Mouse (Mus musculus) cerebellum, adult 18-20 months (tissue): ENCODE data around the gene Pim3.
"Not testable (repeated sequence)": the region's sequence is repeated elsewhere in the genome, so short reads cannot be mapped to it uniquely, and the experiment has no call there.

Source experiments
- DNase-seq, 2 experiments: peaks; one replicate each; pipeline ENCODE4 v3.0.0; 2021

Gene Pim3

GRCm38 (mm10) chr15:88861772-88862622 is at the start of gene Pim3:
TSS of gene Pim3 (plus strand) at chr15:88862186.
- DNase-seq = peak; percentile 97 to 98

GRCm38 (mm10) chr15:88813262-88813661 is 48.7 kb upstream of the Pim3 start:
- DNase-seq = no peak

- DNase-seq = not testable (repeated sequence)
These were observed 48.1 kb upstream of the Pim3 start for GRCm38 (mm10) chr15:88813873-88814272.

GRCm38 (mm10) chr15:88814411-88815047 is 47.5 kb upstream of the Pim3 start:
- no peak for DNase-seq

GRCm38 (mm10) chr15:88815196-88815700 is 46.7 kb upstream of the Pim3 start:
- no peak for DNase-seq

GRCm38 (mm10) chr15:88819026-88819905 is 42.7 kb upstream of the Pim3 start, which contains the start of the genes Alg12 and Creld2:
TSS of gene Alg12 (minus strand) at chr15:88819318.
TSS of gene Creld2 (plus strand) at chr15:88819646.
- DNase-seq = peak; percentile 99 to 100

GRCm38 (mm10) chr15:88819906-88820303 is 42.1 kb upstream of the Pim3 start:
- DNase-seq = no peak

- DNase-seq = no peak
These were observed 40.6 kb upstream of the Pim3 start for GRCm38 (mm10) chr15:88821403-88821802.

GRCm38 (mm10) chr15:88822513-88822912 is 39.5 kb upstream of the Pim3 start:
- no peak for DNase-seq

- no peak for DNase-seq
These were observed 38.6 kb upstream of the Pim3 start for GRCm38 (mm10) chr15:88823376-88823775.

- no peak for DNase-seq
These were observed 34.5 kb upstream of the Pim3 start for GRCm38 (mm10) chr15:88827466-88827865.

GRCm38 (mm10) chr15:88827991-88828799 is 33.8 kb upstream of the Pim3 start:
- peak; percentile 91 to 93 for DNase-seq

GRCm38 (mm10) chr15:88828800-88829705 is 32.9 kb upstream of the Pim3 start:
- DNase-seq = peak; percentile 94 to 96

- DNase-seq = no peak
These were observed 32.1 kb upstream of the Pim3 start for GRCm38 (mm10) chr15:88829791-88830440.

GRCm38 (mm10) chr15:88830696-88831095 is 31.3 kb upstream of the Pim3 start:
- DNase-seq = no peak

GRCm38 (mm10) chr15:88831482-88831881 is 30.5 kb upstream of the Pim3 start:
- no peak for DNase-seq

- DNase-seq = no peak
These were observed 29.4 kb upstream of the Pim3 start for GRCm38 (mm10) chr15:88832536-88832935.

GRCm38 (mm10) chr15:88836031-88836430 is 26.0 kb upstream of the Pim3 start:
- no peak for DNase-seq

GRCm38 (mm10) chr15:88836571-88836970 is 25.4 kb upstream of the Pim3 start:
- DNase-seq = no peak
